Mouse (Mus musculus) E14TG2a.4 (cell line): ENCODE results near the gene Fam222b.

Experiments used
- CTCF ChIP-seq: conservative IDR thresholded peaks from 2 replicates; pipeline ENCODE4 v1.5.1; 2014; ENCODE audit warnings: low read length
- NANOG ChIP-seq: IDR thresholded peaks from 2 replicates; pipeline ENCODE4 v1.6.1; 2014; ENCODE audit warnings: borderline replicate concordance, low read length, mixed read lengths
- POU5F1 ChIP-seq: IDR thresholded peaks from 2 replicates; pipeline ENCODE4 v1.6.1; 2014; ENCODE audit warnings: low read length, borderline replicate concordance

DNA sequence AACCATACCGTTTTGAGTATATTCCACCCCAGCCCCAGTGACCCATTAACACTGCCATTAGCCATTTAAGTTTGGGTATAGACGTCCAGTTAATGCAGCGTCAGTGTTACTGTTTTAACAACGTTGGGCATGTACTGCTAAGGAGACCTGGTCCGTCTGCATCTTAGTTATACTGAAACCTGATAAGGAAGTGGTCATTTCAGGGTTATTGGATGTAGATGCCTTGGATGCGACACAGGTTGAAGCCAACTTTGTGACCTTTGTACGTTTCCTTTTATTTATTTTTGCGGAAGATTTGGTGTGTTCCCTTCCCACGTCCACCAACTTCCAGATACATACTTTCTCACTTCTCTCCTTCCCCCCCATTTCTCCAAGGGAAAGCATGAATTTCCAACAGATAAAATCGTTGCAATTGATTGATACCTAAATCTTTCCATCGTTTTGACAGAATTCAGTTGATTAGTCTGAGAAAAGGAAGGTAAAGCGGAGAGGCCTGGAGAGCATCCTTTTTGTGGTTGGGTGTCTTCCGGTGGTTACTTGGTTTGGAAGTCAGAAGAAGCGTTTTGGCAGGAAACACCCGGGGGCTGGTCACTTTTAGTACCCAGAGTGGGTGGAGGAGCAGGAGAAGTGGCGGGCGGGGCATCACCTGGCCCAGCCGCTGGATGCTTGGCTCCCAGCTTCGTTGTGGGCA, 20.4 kb downstream of the Fam222b start:
- TF ChIP-seq CTCF (no peak), POU5F1 (no peak), NANOG (no peak)
